Mouse (Mus musculus): ENCODE measurements around the gene Ccdc148. TPM values are rescaled to one million over a fixed set of nuclear protein-coding genes. Genes with fewer than 3 reads are reported as not detected.

The Ccdc148 gene
- polyA plus RNA-seq, 1 experiment from 2014 or later, result 1.6 TPM

- Histone ChIP-seq H3K27ac (ENCODE audit: low read length) (peak overlapping the region; percentile 71; the same call in 1 of the 2 replicates), H3K4me3 (ENCODE audit: low read depth, low read length) (no peak overlapping the region), H3K4me2 (replicated peaks; ENCODE audit: low read depth, low read length) (no peak overlapping the region), H3K27me3 (ENCODE audit: control insufficient read depth, insufficient read depth, low read length) (no peaks in the 10 kb centered on the region), H3K4me1 (ENCODE audit: control insufficient read depth, insufficient read depth, low read length) (0 out of 2 replicates have a peak, but pooled peaks cover 5% of the 10 kb centered on the region), H3K36me3 (ENCODE audit: control insufficient read depth, insufficient read depth, low read length) (no peaks in the 10 kb centered on the region), H3K9ac (replicated peaks; ENCODE audit: low read depth, low read length) (no peak overlapping the region), H3K9me3 (ENCODE audit: control insufficient read depth, low read depth, low read length) (peaks cover 3% of the 10 kb centered on the region; the same call in 1 of the 2 replicates)
- ATAC-seq (ENCODE audit: insufficient number of reproducible peaks, insufficient read depth, low FRiP score, low read depth), result peak; percentile 87
- 49% methylated on average over 3 of the region's 3 CpGs for WGBS
Measured at GRCm38 (mm10) chr2:58828910-58829600, 331.4 kb downstream of the Ccdc148 start.

- no peak overlapping the region for H3K4me2 ChIP-seq (replicated peaks; ENCODE audit: low read depth, low read length)
- H3K27ac ChIP-seq (ENCODE audit: low read length), result no peak overlapping the region
- no peaks in the 10 kb centered on the region for H3K36me3 ChIP-seq (ENCODE audit: control insufficient read depth, insufficient read depth, low read length)
- 59% methylated on average over 2 of the region's 2 CpGs for WGBS
- no peaks in the 10 kb centered on the region for H3K9me3 ChIP-seq (ENCODE audit: control insufficient read depth, low read depth, low read length)
- no peak for ATAC-seq (ENCODE audit: insufficient number of reproducible peaks, insufficient read depth, low FRiP score, low read depth)
- no peaks in the 10 kb centered on the region for H3K4me1 ChIP-seq (ENCODE audit: control insufficient read depth, insufficient read depth, low read length)
- no peak overlapping the region for H3K4me3 ChIP-seq (ENCODE audit: low read depth, low read length)
- H3K9ac ChIP-seq (replicated peaks; ENCODE audit: low read depth, low read length), result no peak overlapping the region
- H3K27me3 ChIP-seq (ENCODE audit: control insufficient read depth, insufficient read depth, low read length), result no peaks in the 10 kb centered on the region
Measured at GRCm38 (mm10) chr2:58812941-58813340, 347.5 kb downstream of the Ccdc148 start.

- WGBS, result 85% methylated on average over 5 of the region's 5 CpGs
- Histone ChIP-seq H3K27ac (ENCODE audit: low read length) (no peak overlapping the region), H3K36me3 (ENCODE audit: control insufficient read depth, insufficient read depth, low read length) (no peaks in the 10 kb centered on the region), H3K27me3 (ENCODE audit: control insufficient read depth, insufficient read depth, low read length) (no peaks in the 10 kb centered on the region), H3K9ac (replicated peaks; ENCODE audit: low read depth, low read length) (no peak overlapping the region), H3K4me1 (ENCODE audit: control insufficient read depth, insufficient read depth, low read length) (no peaks in the 10 kb centered on the region), H3K4me3 (ENCODE audit: low read depth, low read length) (no peak overlapping the region), H3K4me2 (replicated peaks; ENCODE audit: low read depth, low read length) (no peak overlapping the region), H3K9me3 (ENCODE audit: control insufficient read depth, low read depth, low read length) (no peaks in the 10 kb centered on the region)
- ATAC-seq (ENCODE audit: insufficient number of reproducible peaks, insufficient read depth, low FRiP score, low read depth), result no peak
Measured at GRCm38 (mm10) chr2:58799623-58800022, 360.9 kb downstream of the Ccdc148 start.

GRCm38 (mm10) chr2:58799126-58799525 is 361.4 kb downstream of the Ccdc148 start:
- no peaks in the 10 kb centered on the region for H3K27me3 ChIP-seq (ENCODE audit: control insufficient read depth, insufficient read depth, low read length)
- H3K9ac ChIP-seq (replicated peaks; ENCODE audit: low read depth, low read length), result no peak overlapping the region
- no peaks in the 10 kb centered on the region for H3K4me1 ChIP-seq (ENCODE audit: control insufficient read depth, insufficient read depth, low read length)
- no peak overlapping the region for H3K27ac ChIP-seq (ENCODE audit: low read length)
- H3K36me3 ChIP-seq (ENCODE audit: control insufficient read depth, insufficient read depth, low read length), result no peaks in the 10 kb centered on the region
- no peak overlapping the region for H3K4me3 ChIP-seq (ENCODE audit: low read depth, low read length)
- H3K9me3 ChIP-seq (ENCODE audit: control insufficient read depth, low read depth, low read length), result no peaks in the 10 kb centered on the region
- no peak for ATAC-seq (ENCODE audit: insufficient number of reproducible peaks, insufficient read depth, low FRiP score, low read depth)
- H3K4me2 ChIP-seq (replicated peaks; ENCODE audit: low read depth, low read length), result no peak overlapping the region
- 85% methylated on average over 9 of the region's 9 CpGs for WGBS

- H3K4me2 ChIP-seq (replicated peaks; ENCODE audit: low read depth, low read length), result no peak overlapping the region
- H3K9me3 ChIP-seq (ENCODE audit: control insufficient read depth, low read depth, low read length), result no peaks in the 10 kb centered on the region
- H3K9ac ChIP-seq (replicated peaks; ENCODE audit: low read depth, low read length), result no peak overlapping the region
- ATAC-seq (ENCODE audit: insufficient number of reproducible peaks, insufficient read depth, low FRiP score, low read depth), result no peak
- WGBS, result 76% methylated on average over 4 of the region's 4 CpGs
- H3K4me1 ChIP-seq (ENCODE audit: control insufficient read depth, insufficient read depth, low read length), result no peaks in the 10 kb centered on the region
- no peaks in the 10 kb centered on the region for H3K27me3 ChIP-seq (ENCODE audit: control insufficient read depth, insufficient read depth, low read length)
- H3K4me3 ChIP-seq (ENCODE audit: low read depth, low read length), result no peak overlapping the region
- no peak overlapping the region for H3K27ac ChIP-seq (ENCODE audit: low read length)
- H3K36me3 ChIP-seq (ENCODE audit: control insufficient read depth, insufficient read depth, low read length), result no peaks in the 10 kb centered on the region
Measured at GRCm38 (mm10) chr2:58797506-58797905, 363.0 kb downstream of the Ccdc148 start.

- no peak for ATAC-seq (ENCODE audit: insufficient number of reproducible peaks, insufficient read depth, low FRiP score, low read depth)
- Histone ChIP-seq H3K27ac (ENCODE audit: low read length) (no peak overlapping the region), H3K4me2 (replicated peaks; ENCODE audit: low read depth, low read length) (no peak overlapping the region), H3K9me3 (ENCODE audit: control insufficient read depth, low read depth, low read length) (no peaks in the 10 kb centered on the region), H3K4me1 (ENCODE audit: control insufficient read depth, insufficient read depth, low read length) (0 out of 2 replicates have a peak, but pooled peaks cover 6% of the 10 kb centered on the region), H3K4me3 (ENCODE audit: low read depth, low read length) (no peak overlapping the region), H3K9ac (replicated peaks; ENCODE audit: low read depth, low read length) (no peak overlapping the region), H3K27me3 (ENCODE audit: control insufficient read depth, insufficient read depth, low read length) (no peaks in the 10 kb centered on the region), H3K36me3 (ENCODE audit: control insufficient read depth, insufficient read depth, low read length) (no peaks in the 10 kb centered on the region)
- WGBS, result 70% methylated on average over 5 of the region's 5 CpGs
Measured at GRCm38 (mm10) chr2:58795432-58795831, 365.1 kb downstream of the Ccdc148 start.

- Histone ChIP-seq H3K27me3 (ENCODE audit: control insufficient read depth, insufficient read depth, low read length) (no peaks in the 10 kb centered on the region), H3K4me1 (ENCODE audit: control insufficient read depth, insufficient read depth, low read length) (0 out of 2 replicates have a peak, but pooled peaks cover 6% of the 10 kb centered on the region), H3K9me3 (ENCODE audit: control insufficient read depth, low read depth, low read length) (no peaks in the 10 kb centered on the region), H3K9ac (replicated peaks; ENCODE audit: low read depth, low read length) (no peak overlapping the region), H3K36me3 (ENCODE audit: control insufficient read depth, insufficient read depth, low read length) (no peaks in the 10 kb centered on the region), H3K27ac (ENCODE audit: low read length) (no peak overlapping the region), H3K4me3 (ENCODE audit: low read depth, low read length) (no peak overlapping the region), H3K4me2 (replicated peaks; ENCODE audit: low read depth, low read length) (no peak overlapping the region)
- WGBS, result 61% methylated on average over 15 of the region's 15 CpGs
- peak; percentile 42; the same call in 1 of the 2 replicates for ATAC-seq (ENCODE audit: insufficient number of reproducible peaks, insufficient read depth, low FRiP score, low read depth)
Measured at GRCm38 (mm10) chr2:58794489-58794888, 366.0 kb downstream of the Ccdc148 start.

- no peak overlapping the region for H3K4me3 ChIP-seq (ENCODE audit: low read depth, low read length)
- H3K27ac ChIP-seq (ENCODE audit: low read length), result no peak overlapping the region
- H3K27me3 ChIP-seq (ENCODE audit: control insufficient read depth, insufficient read depth, low read length), result no peaks in the 10 kb centered on the region
- peaks cover 11% of the 10 kb centered on the region for H3K4me1 ChIP-seq (ENCODE audit: control insufficient read depth, insufficient read depth, low read length)
- no peaks in the 10 kb centered on the region for H3K9me3 ChIP-seq (ENCODE audit: control insufficient read depth, low read depth, low read length)
- no peak overlapping the region for H3K9ac ChIP-seq (replicated peaks; ENCODE audit: low read depth, low read length)
- H3K4me2 ChIP-seq (replicated peaks; ENCODE audit: low read depth, low read length), result no peak overlapping the region
- ATAC-seq (ENCODE audit: insufficient number of reproducible peaks, insufficient read depth, low FRiP score, low read depth), result no peak
- WGBS, result 80% methylated on average over 4 of the region's 4 CpGs
- no peaks in the 10 kb centered on the region for H3K36me3 ChIP-seq (ENCODE audit: control insufficient read depth, insufficient read depth, low read length)
Measured at GRCm38 (mm10) chr2:58790361-58790760, 370.1 kb downstream of the Ccdc148 start.

- no peak for ATAC-seq (ENCODE audit: insufficient number of reproducible peaks, insufficient read depth, low FRiP score, low read depth)
- no peak overlapping the region for H3K4me3 ChIP-seq (ENCODE audit: low read depth, low read length)
- no peak overlapping the region for H3K27ac ChIP-seq (ENCODE audit: low read length)
- H3K9ac ChIP-seq (replicated peaks; ENCODE audit: low read depth, low read length), result no peak overlapping the region
- H3K4me2 ChIP-seq (replicated peaks; ENCODE audit: low read depth, low read length), result no peak overlapping the region
- H3K27me3 ChIP-seq (ENCODE audit: control insufficient read depth, insufficient read depth, low read length), result no peaks in the 10 kb centered on the region
- no peaks in the 10 kb centered on the region for H3K36me3 ChIP-seq (ENCODE audit: control insufficient read depth, insufficient read depth, low read length)
- peaks cover 13% of the 10 kb centered on the region for H3K4me1 ChIP-seq (ENCODE audit: control insufficient read depth, insufficient read depth, low read length)
- 79% methylated on average over 7 of the region's 7 CpGs for WGBS
- H3K9me3 ChIP-seq (ENCODE audit: control insufficient read depth, low read depth, low read length), result no peaks in the 10 kb centered on the region
Measured at GRCm38 (mm10) chr2:58789934-58790333, 370.5 kb downstream of the Ccdc148 start.
